Mouse (Mus musculus) hindbrain, embryonic 11.5 days (tissue): ENCODE results near the gene Hepacam. TPM values are rescaled to one million over a fixed set of nuclear protein-coding genes. Genes with fewer than 3 reads are reported as not detected.

Source experiments
- ATAC-seq: fragments of 200-750 bp; cut with Nextera tagmentation; 2 replicates; pipeline ENCODE4 v1.8.0; 2017; ENCODE audit warnings: mild to moderate bottlenecking, moderate TSS enrichment, moderate library complexity; ENCODE audit not compliant: low FRiP score
- DNase-seq: peaks from one replicate; pipeline ENCODE4 v3.0.0-alpha.2; 2015; ENCODE audit warnings: low spot score
- H3K27ac ChIP-seq: fragments of 300-500 bp; sonication (generic); 2 replicates; pipeline ENCODE4 v1.5.1; 2014; ENCODE audit warnings: mild to moderate bottlenecking, low read depth, low read length
- H3K27me3 ChIP-seq: fragments of 300-500 bp; sonication (generic); 2 replicates; pipeline ENCODE4 v1.6.1; 2014; ENCODE audit warnings: mild to moderate bottlenecking, low read length, moderate library complexity, mixed read lengths; ENCODE audit not compliant: control insufficient read depth, insufficient read depth
- H3K36me3 ChIP-seq: fragments of 300-500 bp; sonication (generic); 2 replicates; pipeline ENCODE4 v1.6.1; 2014; ENCODE audit warnings: mild to moderate bottlenecking, low read length, moderate library complexity, mixed read lengths; ENCODE audit not compliant: control insufficient read depth, insufficient read depth
- H3K4me1 ChIP-seq: fragments of 300-500 bp; sonication (generic); replicated peaks from 2 replicates; pipeline ENCODE4 v1.6.1; 2014; ENCODE audit warnings: low read length, mixed read lengths; ENCODE audit not compliant: control insufficient read depth, insufficient read depth
- H3K4me2 ChIP-seq: fragments of 300-500 bp; sonication (generic); replicated peaks from 2 replicates; pipeline ENCODE4 v1.6.1; 2014; ENCODE audit warnings: mild to moderate bottlenecking, low read depth, low read length
- H3K4me3 ChIP-seq: fragments of 300-500 bp; sonication (generic); 2 replicates; pipeline ENCODE4 v1.5.1; 2014; ENCODE audit warnings: low read depth, low read length
- H3K9ac ChIP-seq: fragments of 300-500 bp; sonication (generic); 2 replicates; pipeline ENCODE4 v1.6.1; 2014; ENCODE audit warnings: low read depth, low read length
- H3K9me3 ChIP-seq: fragments of 300-500 bp; sonication (generic); 2 replicates; pipeline ENCODE4 v1.6.1; 2016; ENCODE audit warnings: low read length; ENCODE audit not compliant: control insufficient read depth
- WGBS: fragments of 180-500 bp; shearing (Covaris S2); extraction: QIAGEN DNeasy Blood & Tissue Kit; methylation state at CpG from one replicate; pipeline ENCODE4 v1.1.7; 2014; 5-methylcytosine and 5-hydroxymethylcytosine counted together
- polyA plus RNA-seq: library from polyadenylated mRNA; unstranded; fragments of >200 nt; fragmentation: Nextera tagmentation; extraction: Ambion mirVana; gene quantifications from 2 replicates; pipeline ENCODE4 v1.2.1, GENCODE M21; 2014

Gene Hepacam
- polyA plus RNA-seq, 1 experiment from 2014 or later: 0.09 TPM

DNA sequence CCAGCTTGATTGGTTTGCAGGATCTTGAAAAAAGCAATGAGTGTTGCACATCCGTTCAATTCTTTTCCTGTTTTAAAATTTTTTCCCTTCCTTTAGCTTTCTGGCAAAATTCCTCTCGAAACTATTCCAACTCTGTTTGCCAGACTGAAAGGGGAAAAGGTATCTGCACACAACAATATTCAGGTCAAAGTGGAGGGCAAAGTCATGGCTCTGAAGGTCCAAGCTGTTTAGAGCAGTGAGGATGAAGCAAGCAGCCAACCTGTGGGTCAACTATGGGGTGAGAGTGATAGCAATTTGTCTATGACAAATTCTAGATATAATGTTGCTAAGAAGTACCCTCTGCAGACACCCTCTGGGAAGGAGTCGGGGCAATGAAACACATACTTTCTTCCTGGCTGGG, 47.5 kb downstream of the Hepacam start:
- Histone ChIP-seq H3K9ac (no peak overlapping the region), H3K36me3 (no peaks in the 10 kb centered on the region), H3K27ac (no peak overlapping the region), H3K4me2 (no peak overlapping the region), H3K4me3 (no peak overlapping the region), H3K27me3 (no peaks in the 10 kb centered on the region; the same call in 1 of the 2 replicates), H3K4me1 (no peaks in the 10 kb centered on the region), H3K9me3 (no peaks in the 10 kb centered on the region)
- ATAC-seq: no peak
- no peak for DNase-seq
- WGBS: 77% methylated on average over 3 of the region's 3 CpGs

DNA sequence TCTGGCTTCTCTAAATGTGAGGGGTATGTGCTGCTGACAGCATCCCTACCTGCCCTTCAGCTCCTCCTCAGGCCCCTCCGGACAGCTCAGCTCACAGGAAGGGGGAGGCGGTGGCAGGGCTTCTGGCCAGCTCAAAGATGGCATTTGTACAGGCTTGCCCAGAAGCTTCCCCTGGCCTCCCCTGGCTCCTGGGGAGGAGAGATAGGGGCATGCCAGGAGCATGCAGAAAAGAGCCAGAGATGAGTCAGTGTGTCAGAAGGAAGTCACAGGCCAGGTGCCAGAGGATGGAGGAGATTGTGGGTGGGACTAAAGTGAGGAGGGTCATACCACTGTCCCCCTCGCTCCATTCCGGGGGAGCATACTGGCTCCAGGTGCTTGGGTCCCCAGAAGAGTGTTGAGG, 51.6 kb downstream of the Hepacam start:
- Histone ChIP-seq H3K9ac (no peak overlapping the region), H3K9me3 (no peaks in the 10 kb centered on the region), H3K27me3 (peaks cover 7% of the 10 kb centered on the region), H3K4me2 (no peak overlapping the region), H3K27ac (no peak overlapping the region), H3K4me1 (no peaks in the 10 kb centered on the region), H3K36me3 (no peaks in the 10 kb centered on the region), H3K4me3 (no peak overlapping the region)
- DNase-seq: no peak
- no peak for ATAC-seq
- WGBS: 93% methylated on average over 3 of the region's 4 CpGs

DNA sequence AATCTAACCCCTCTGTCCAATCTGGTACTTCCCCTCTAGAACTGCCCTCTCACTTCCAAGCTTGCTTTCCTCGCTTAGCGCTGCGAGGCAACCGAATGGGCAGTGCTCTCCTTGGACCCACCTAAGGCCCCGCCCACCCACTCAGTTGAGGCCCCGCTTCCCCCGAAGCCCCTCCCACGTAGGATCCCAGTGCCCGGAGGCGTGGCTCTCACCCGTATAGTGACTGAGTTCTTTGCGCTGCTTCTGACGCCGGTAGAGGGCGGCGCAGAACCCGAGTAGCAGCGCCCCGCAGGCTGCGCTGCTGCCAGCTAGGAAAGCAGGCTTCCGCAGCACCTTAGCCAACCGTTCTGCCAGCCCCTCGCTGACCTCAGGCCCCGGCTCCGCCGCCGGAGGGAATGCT, 53.5 kb downstream of the Hepacam start:
- 1% methylated on average over 27 of the region's 27 CpGs for WGBS
- no peak overlapping the region for H3K27ac ChIP-seq
- no peaks in the 10 kb centered on the region for H3K36me3 ChIP-seq
- ATAC-seq: peak; percentile 91
- no peaks in the 10 kb centered on the region for H3K9me3 ChIP-seq
- peaks cover 7% of the 10 kb centered on the region for H3K27me3 ChIP-seq
- no peak overlapping the region for H3K4me3 ChIP-seq
- peak overlapping the region; percentile 44 for H3K4me2 ChIP-seq
- no peaks in the 10 kb centered on the region for H3K4me1 ChIP-seq
- no peak overlapping the region for H3K9ac ChIP-seq
- peak; percentile 91 for DNase-seq

DNA sequence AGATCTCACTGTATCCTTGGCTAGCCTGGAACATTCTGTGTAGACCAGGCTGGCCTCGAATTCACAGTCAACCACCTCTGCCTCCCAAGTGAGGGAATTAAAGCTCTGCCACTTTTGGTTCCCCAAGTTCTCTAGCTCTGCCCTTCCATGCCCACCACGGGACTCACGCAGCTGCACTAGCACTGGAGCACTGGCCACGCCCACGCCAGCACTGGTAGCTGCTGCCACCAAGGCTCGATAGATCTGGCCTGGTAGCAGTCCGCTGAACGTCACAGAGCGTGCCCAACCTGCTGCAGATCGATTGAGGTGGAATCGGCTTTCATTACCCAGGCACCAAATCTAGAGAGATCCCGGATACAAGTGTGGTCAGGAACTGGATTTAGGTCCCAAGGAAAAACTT, 54.1 kb downstream of the Hepacam start:
- Histone ChIP-seq H3K4me2 (peak overlapping the region; percentile 44), H3K4me3 (no peak overlapping the region), H3K9me3 (no peaks in the 10 kb centered on the region), H3K4me1 (no peaks in the 10 kb centered on the region), H3K36me3 (no peaks in the 10 kb centered on the region), H3K27me3 (peaks cover 7% of the 10 kb centered on the region), H3K9ac (no peak overlapping the region), H3K27ac (no peak overlapping the region)
- 27% methylated on average over 12 of the region's 12 CpGs for whole genome bisulfite sequencing
- ATAC-seq (peak; percentile 41), DNase-seq (peak; percentile 27)

DNA sequence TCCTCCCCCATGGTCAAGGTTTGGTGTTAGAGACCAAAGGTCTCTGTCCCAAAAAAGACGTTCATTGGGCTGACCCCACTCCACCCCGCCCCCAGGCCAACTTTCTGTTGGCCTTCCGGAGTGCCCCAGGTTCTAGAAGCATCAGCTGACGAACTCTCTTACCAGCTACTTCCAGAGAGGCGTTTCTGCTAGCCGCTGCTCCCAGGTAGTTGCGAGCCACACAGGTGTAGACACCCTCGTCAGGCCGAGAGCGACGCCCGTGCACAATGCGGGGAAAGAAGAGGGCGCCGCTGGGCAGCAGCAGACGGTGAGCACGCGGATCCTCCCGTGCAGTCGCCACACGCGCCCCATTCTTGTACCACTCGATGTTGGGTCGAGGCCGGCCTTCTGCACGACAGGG, 62.2 kb downstream of the Hepacam start:
- Histone ChIP-seq H3K27me3 (peaks cover 52% of the 10 kb centered on the region), H3K27ac (no peak overlapping the region), H3K36me3 (no peaks in the 10 kb centered on the region), H3K4me3 (peak overlapping the region; percentile 20; the same call in 1 of the 2 replicates), H3K9me3 (no peaks in the 10 kb centered on the region), H3K9ac (0 out of 2 replicates have a peak overlapping the region, but pooled peaks have one; percentile 37), H3K4me2 (peak overlapping the region; percentile 36), H3K4me1 (peaks cover 5% of the 10 kb centered on the region)
- DNase-seq: no peak
- ATAC-seq: no peak
- WGBS: 21% methylated on average over 26 of the region's 26 CpGs

DNA sequence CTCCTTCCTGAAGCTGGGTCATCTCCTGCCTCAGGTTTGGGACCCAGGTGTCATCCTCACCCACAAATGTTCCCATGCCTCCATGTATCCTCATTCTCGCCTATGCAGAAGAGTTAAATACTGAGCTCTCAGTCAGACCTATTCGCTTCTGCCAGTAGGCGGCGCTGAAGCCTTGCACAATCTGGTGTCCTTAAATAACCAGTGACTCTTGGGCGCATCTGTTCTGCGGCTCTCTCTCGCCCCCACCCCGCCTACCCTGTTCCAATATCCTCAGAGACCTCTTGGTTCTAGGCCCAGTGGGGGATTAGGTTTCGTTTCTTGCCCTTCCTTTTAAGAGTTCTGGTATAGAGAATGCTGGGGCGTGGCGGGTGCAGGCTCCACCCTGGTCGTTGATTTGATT, 63.4 kb downstream of the Hepacam start:
- peaks cover 64% of the 10 kb centered on the region for H3K27me3 ChIP-seq
- ATAC-seq (peak; percentile 72), DNase-seq (peak; percentile 96)
- 2% methylated on average over 12 of the region's 12 CpGs for WGBS
- no peak overlapping the region for H3K9ac ChIP-seq
- peak overlapping the region; percentile 19; the same call in 1 of the 2 replicates for H3K4me2 ChIP-seq
- no peaks in the 10 kb centered on the region for H3K36me3 ChIP-seq
- H3K4me1 ChIP-seq: peaks cover 5% of the 10 kb centered on the region
- no peak overlapping the region for H3K27ac ChIP-seq
- H3K4me3 ChIP-seq: no peak overlapping the region; the same call in 1 of the 2 replicates
- no peaks in the 10 kb centered on the region for H3K9me3 ChIP-seq

DNA sequence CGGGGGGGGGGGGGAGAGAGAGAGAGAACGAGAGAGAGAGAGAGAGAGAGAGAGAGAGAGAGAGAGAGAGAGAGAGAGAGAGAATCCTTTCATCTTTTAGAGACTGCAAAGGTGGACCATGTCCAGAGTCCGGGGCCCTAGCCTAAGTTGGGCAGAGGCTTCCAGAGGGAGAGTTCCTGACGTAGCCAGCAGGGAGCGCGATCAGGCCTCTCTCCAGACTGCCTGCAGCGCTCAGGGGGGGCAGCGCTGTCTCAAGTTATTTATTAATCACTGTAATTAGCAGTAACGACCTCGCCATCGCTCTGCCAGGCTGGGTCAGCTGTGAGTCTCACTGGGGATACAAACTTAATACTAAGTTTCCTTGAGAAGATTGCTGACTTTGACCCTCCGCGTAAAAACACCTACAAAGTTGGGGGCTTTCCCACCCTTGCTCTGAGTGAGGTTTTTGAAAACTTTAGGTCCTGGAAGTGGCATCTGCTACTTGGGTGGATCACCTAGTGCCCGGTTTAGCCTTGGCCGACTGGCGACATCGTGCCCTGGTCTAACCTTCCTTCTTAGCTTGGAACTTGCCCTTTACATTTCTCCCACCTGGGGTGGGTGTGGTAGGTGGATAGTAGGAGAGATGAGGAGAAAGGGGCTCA, 65.0 kb downstream of the Hepacam start:
- Histone ChIP-seq H3K9me3 (no peaks in the 10 kb centered on the region), H3K4me1 (peaks cover 5% of the 10 kb centered on the region), H3K4me2 (peak overlapping the region; percentile 45), H3K4me3 (peak overlapping the region; percentile 37), H3K9ac (peak overlapping the region; percentile 53), H3K27me3 (peaks cover 70% of the 10 kb centered on the region), H3K36me3 (no peaks in the 10 kb centered on the region), H3K27ac (peak overlapping the region; percentile 68)
- DNase-seq: peak; percentile 68
- ATAC-seq: peak; percentile 51; the same call in 1 of the 2 replicates
- whole genome bisulfite sequencing: under 1% methylated on average over 16 of the region's 17 CpGs

DNA sequence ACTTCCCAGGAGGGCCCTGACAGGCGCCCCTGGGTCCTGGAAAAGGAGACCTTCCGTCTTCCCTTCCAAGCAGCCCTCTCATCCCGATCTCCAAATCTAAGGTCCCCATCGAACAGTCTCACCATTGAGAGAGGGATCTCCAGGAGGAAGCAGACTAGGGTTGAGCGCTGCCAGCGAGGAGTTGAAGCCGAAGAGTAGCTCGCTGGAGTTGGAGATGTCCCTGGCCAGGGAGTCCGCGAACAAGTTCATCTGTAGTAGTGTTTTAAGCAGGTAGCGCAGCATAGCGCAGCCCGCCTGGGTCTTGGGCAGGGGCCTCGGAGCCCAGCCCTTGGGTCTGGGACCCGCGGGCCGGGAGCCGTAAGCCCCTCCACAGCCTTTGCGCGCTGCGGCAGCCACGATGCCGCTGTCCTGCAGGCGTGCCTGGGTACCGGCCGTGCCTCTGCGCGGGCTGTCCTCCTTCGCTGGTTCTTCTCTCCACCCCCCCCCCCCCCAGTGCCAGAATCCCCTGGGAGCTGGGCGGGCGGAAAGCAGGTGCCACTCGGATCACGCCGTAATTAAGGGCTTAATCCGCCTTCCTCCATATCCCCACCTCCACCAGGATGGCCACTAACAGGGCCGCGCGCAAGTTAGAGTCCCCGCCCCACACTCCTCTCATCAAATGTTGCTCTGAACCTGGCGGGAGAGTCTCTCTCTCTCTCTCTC, 65.7 kb downstream of the Hepacam start, which contains the start of gene Robo3:
Gene Robo3, minus strand, starts transcription at position 527 of the 702 bp plus-strand sequence.
- ATAC-seq: peak; percentile 67
- H3K27ac ChIP-seq: peak within 1 kb of the TSS; percentile 68
- peak; percentile 46 for DNase-seq
- H3K9me3 ChIP-seq: no peaks in the 10 kb centered on the region
- peaks cover 5% of the 10 kb centered on the region for H3K4me1 ChIP-seq
- peak within 1 kb of the TSS; percentile 37 for H3K4me3 ChIP-seq
- peak within 1 kb of the TSS; percentile 45 for H3K4me2 ChIP-seq
- peak within 1 kb of the TSS; percentile 53 for H3K9ac ChIP-seq
- 1% methylated on average over 38 of the region's 40 CpGs for WGBS
- no peaks in the 10 kb centered on the region for H3K36me3 ChIP-seq
- peaks cover 70% of the 10 kb centered on the region for H3K27me3 ChIP-seq
